Mouse (Mus musculus): ENCODE data around the gene Btbd35f2. TPM values are rescaled to one million over a fixed set of nuclear protein-coding genes. Genes with fewer than 3 reads are reported as not detected.
"Not testable (repeated sequence)": the region's sequence is repeated elsewhere in the genome, so short reads cannot be mapped to it uniquely, and the experiment has no call there.

Gene Btbd35f2
- polyA plus RNA-seq (2014; fragmentation: Nextera tagmentation; extraction: Ambion mirVana) = not detected in 2 replicates

GRCm38 (mm10) chrX:32278094-32278493, at the start of gene Btbd35f2:
Gene Btbd35f2 (plus strand): TSS chrX:32278394.
- not testable (repeated sequence) for H3K4me2 ChIP-seq (ENCODE audit: low read depth, severe bottlenecking); H3K9ac ChIP-seq (ENCODE audit: low read length); H3K9me3 ChIP-seq (ENCODE audit: control insufficient read depth, low read length); H3K27ac ChIP-seq (replicated peaks; ENCODE audit: low read depth, low read length); H3K27me3 ChIP-seq (ENCODE audit: control insufficient read depth, insufficient read depth, low read length); H3K4me3 ChIP-seq (ENCODE audit: low read depth, low read length); ATAC-seq (ENCODE audit: insufficient number of reproducible peaks, low FRiP score, low TSS enrichment, low read depth); DNase-seq (ENCODE audit: low spot score); H3K36me3 ChIP-seq (ENCODE audit: control insufficient read depth, insufficient read depth, low read length); H3K4me1 ChIP-seq (ENCODE audit: control insufficient read depth, insufficient read depth, low read length)
- no CpG with 5 or more reads among the region's 3 CpGs for WGBS

Other genes starting within 250 kb of the Btbd35f2 start
- not detected in 2 replicates for gene Btbd35f22, start 230.6 kb upstream of the Btbd35f2 start, polyA plus RNA-seq (2014; fragmentation: Nextera tagmentation; extraction: Ambion mirVana)